Mouse (Mus musculus) embryonic stem cell, embryonic (primary cell): ENCODE measurements around the gene Gm7954.
"Not testable (repeated sequence)": the region's sequence is repeated elsewhere in the genome, so short reads cannot be mapped to it uniquely, and the experiment has no call there.

Experiments
- CTCF ChIA-PET, 4 experiments: fragments of 300-600 bp in 2 of 4; fragments of 350-600 bp in 2 of 4; sonication (Branson Sonifier 250); formaldehyde crosslinking; loops; one replicate each; lab custom pipeline; 2022; ENCODE audit warnings: inconsistent platforms in 2 of 4; lab: Charles Lee
- POLR2A ChIA-PET, 4 experiments: fragments of 300-600 bp in 2 of 4; fragments of 350-600 bp in 2 of 4; sonication (Branson Sonifier 250); formaldehyde crosslinking; loops; one replicate each; lab custom pipeline; 2022; ENCODE audit warnings: antibody characterized with exemption in 4 of 4, inconsistent platforms in 1 of 4; lab: Charles Lee

The Gm7954 gene

DNA sequence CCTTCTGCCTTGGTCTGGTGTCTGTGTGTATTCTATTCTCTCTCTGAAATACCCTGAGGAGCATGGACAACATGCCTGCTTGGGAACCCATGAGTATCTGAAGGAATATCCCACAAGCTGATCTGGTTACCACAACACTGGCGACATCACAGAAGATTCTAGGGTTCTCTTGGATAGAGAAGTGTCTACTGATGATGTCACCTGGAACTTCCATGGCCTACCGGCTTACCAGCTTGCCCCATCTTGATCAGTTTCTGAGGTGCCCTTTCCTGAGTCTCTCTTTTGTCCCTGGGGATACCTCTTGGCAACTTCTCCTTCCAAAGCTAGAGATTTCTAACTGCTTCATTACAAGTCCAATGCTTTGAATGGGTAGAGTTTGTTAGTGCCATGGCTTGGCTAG is at the start of gene Gm7954:
TSS of gene Gm7954 (minus strand) at position 101 of the 400 bp plus-strand sequence.
- CTCF ChIA-PET, POLR2A ChIA-PET: not testable (repeated sequence)

GRCm38 (mm10) chr14:41489385-41489784 is 36.1 kb upstream of the Gm7954 start, which contains the start of gene Gm3486:
Gm3486 (minus strand) TSS chr14:41489485.
- CTCF ChIA-PET, POLR2A ChIA-PET: not testable (repeated sequence)

GRCm38 (mm10) chr14:41425393-41426075 is 27.8 kb downstream of the Gm7954 start:
- POLR2A ChIA-PET, CTCF ChIA-PET: not testable (repeated sequence)

- POLR2A ChIA-PET, CTCF ChIA-PET: not testable (repeated sequence)
Observed at GRCm38 (mm10) chr14:41424694-41425093, 28.6 kb downstream of the Gm7954 start.

DNA sequence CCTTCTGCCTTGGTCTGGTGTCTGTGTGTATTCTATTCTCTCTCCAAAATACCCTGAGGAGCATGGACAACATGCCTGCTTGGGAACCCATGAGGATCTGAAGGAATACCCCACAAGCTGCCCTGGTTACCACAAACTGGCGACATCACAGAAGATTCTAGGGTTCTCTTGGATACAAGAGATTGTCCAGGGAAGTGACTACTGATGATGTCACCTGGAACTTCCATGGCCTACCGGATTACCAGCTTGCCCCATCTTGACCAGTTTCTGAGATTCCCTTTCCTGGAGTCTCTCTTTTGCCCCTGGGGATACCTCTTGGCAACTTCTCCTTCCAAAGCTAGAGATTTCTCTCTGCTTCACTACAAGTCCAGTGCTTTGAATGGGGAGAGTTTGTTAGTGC is 45.1 kb downstream of the Gm7954 start, which contains the start of gene Gm6482:
TSS of gene Gm6482 (minus strand) at position 101 of the 400 bp plus-strand sequence.
- POLR2A ChIA-PET, CTCF ChIA-PET: not testable (repeated sequence)
